Mouse (Mus musculus): ENCODE results near the gene Rgs7bp. TPM values are rescaled to one million over a fixed set of nuclear protein-coding genes. Genes with fewer than 3 reads are reported as not detected.
"Not testable (repeated sequence)": the region's sequence is repeated elsewhere in the genome, so short reads cannot be mapped to it uniquely, and the experiment has no call there.

The Rgs7bp gene
- total RNA-seq, 2 experiments from 2014 or later, result 1.1 to 1.3 TPM

- no peak for DNase-seq
Observed at GRCm38 (mm10) chr13:104937759-104938158, 117.0 kb downstream of the Rgs7bp start.

GRCm38 (mm10) chr13:104936586-104936985 lies 118.1 kb downstream of the Rgs7bp start:
- no peak for DNase-seq

GRCm38 (mm10) chr13:104931635-104932532 lies 122.8 kb downstream of the Rgs7bp start:
- DNase-seq, result no peak

- no peak for DNase-seq
Observed at GRCm38 (mm10) chr13:104930814-104931213, 123.9 kb downstream of the Rgs7bp start.

- DNase-seq, result peak; percentile 5 to 12
Observed at GRCm38 (mm10) chr13:104918663-104919062, 136.1 kb downstream of the Rgs7bp start.

- DNase-seq, result not testable (repeated sequence)
Observed at GRCm38 (mm10) chr13:104916771-104917170, 138.0 kb downstream of the Rgs7bp start.

- no peak for DNase-seq
Observed at GRCm38 (mm10) chr13:104916106-104916505, 138.6 kb downstream of the Rgs7bp start.

GRCm38 (mm10) chr13:104914288-104914895 lies 140.3 kb downstream of the Rgs7bp start:
- DNase-seq, result no peak

GRCm38 (mm10) chr13:104911626-104912025 lies 143.1 kb downstream of the Rgs7bp start:
- DNase-seq, result not testable (repeated sequence)

GRCm38 (mm10) chr13:104911006-104911405 lies 143.7 kb downstream of the Rgs7bp start:
- not testable (repeated sequence) for DNase-seq

GRCm38 (mm10) chr13:104908691-104909090 lies 146.0 kb downstream of the Rgs7bp start:
- DNase-seq, result no peak

Other genes with a start within 250 kb of the Rgs7bp start
- gene Cwc27, start 237.8 kb downstream of the Rgs7bp start, total RNA-seq (2021), result 10 to 100 TPM; 12.6 to 20.0 TPM
- gene Shisal2b, start 191.0 kb downstream of the Rgs7bp start, total RNA-seq (2021), result not detected
- gene 4933425L06Rik, start 27.2 kb upstream of the Rgs7bp start, total RNA-seq (2021), result not detected
- gene Rnf180, start 239.9 kb upstream of the Rgs7bp start, total RNA-seq (2021), result 10 to 100 TPM; 12.7 to 16.2 TPM

Data from adrenal gland, postnatal 36 days (tissue).